Mouse (Mus musculus) stomach, postnatal 0 days (tissue): Measurements from ENCODE around the gene Gpbar1. TPM values are rescaled to one million over a fixed set of nuclear protein-coding genes. Genes with fewer than 3 reads are reported as not detected.
"Not testable (repeated sequence)": the region's sequence is repeated elsewhere in the genome, so short reads cannot be mapped to it uniquely, and the experiment has no call there.

Experiments
- ATAC-seq: fragments of 200-750 bp; cut with Nextera tagmentation; 2 replicates; pipeline ENCODE4 v1.8.0; 2017; ENCODE audit not compliant: low FRiP score, low TSS enrichment
- DNase-seq: peaks from one replicate; pipeline ENCODE4 v3.0.0-alpha.2; 2016; ENCODE audit warnings: low spot score
- H3K27ac ChIP-seq: fragments of 300-500 bp; sonication (generic); replicated peaks from 2 replicates; pipeline ENCODE4 v1.5.1; 2014; ENCODE audit warnings: mild to moderate bottlenecking, control low read depth
- H3K27me3 ChIP-seq: fragments of 300-500 bp; sonication (generic); 2 replicates; pipeline ENCODE4 v1.6.1; 2014; ENCODE audit warnings: low read length; ENCODE audit not compliant: control insufficient read depth, insufficient read depth
- H3K36me3 ChIP-seq: fragments of 300-500 bp; sonication (generic); 2 replicates; pipeline ENCODE4 v1.6.1; 2014; ENCODE audit warnings: low read length, mixed read lengths; ENCODE audit not compliant: control insufficient read depth, insufficient read depth
- H3K4me1 ChIP-seq: fragments of 300-500 bp; sonication (generic); replicated peaks from 2 replicates; pipeline ENCODE4 v1.6.1; 2014; ENCODE audit warnings: antibody characterized with exemption; ENCODE audit not compliant: control insufficient read depth, insufficient read depth
- H3K4me2 ChIP-seq: fragments of 300-500 bp; sonication (generic); replicated peaks from 2 replicates; pipeline ENCODE4 v1.6.1; 2014; ENCODE audit warnings: low read depth, mild to moderate bottlenecking, control low read depth, moderate library complexity
- H3K4me3 ChIP-seq: fragments of 300-500 bp; sonication (generic); 2 replicates; pipeline ENCODE4 v1.5.1; 2014; ENCODE audit warnings: low read depth, low read length, control low read depth
- H3K9ac ChIP-seq: fragments of 300-500 bp; sonication (generic); 2 replicates; pipeline ENCODE4 v1.6.1; 2014; ENCODE audit warnings: mild to moderate bottlenecking, low read length, control low read depth, mixed read lengths
- H3K9me3 ChIP-seq: fragments of 300-500 bp; sonication (generic); 2 replicates; pipeline ENCODE4 v1.6.1; 2016; ENCODE audit warnings: low read length; ENCODE audit not compliant: control insufficient read depth
- CTCF ChIP-seq: IDR thresholded peaks from 2 replicates; pipeline ENCODE4 v1.5.1; 2016; ENCODE audit warnings: antibody characterized with exemption, low read depth, mild to moderate bottlenecking, moderate library complexity
- EP300 ChIP-seq: optimal IDR thresholded peaks from 2 replicates; pipeline ENCODE3; 2016; ENCODE audit warnings: antibody characterized with exemption
- WGBS: fragments of 180-500 bp; shearing (Covaris S2); extraction: QIAGEN DNeasy Blood & Tissue Kit; methylation state at CpG from one replicate; pipeline ENCODE4 v1.1.7; 2014; 5-methylcytosine and 5-hydroxymethylcytosine counted together
- polyA plus RNA-seq: library from polyadenylated mRNA; unstranded; fragments of >200 nt; fragmentation: Nextera tagmentation; extraction: Ambion mirVana; gene quantifications from 2 replicates; pipeline ENCODE4 v1.2.1, GENCODE M21; 2015

Gene Gpbar1
- polyA plus RNA-seq, 1 experiment from 2014 or later: 0.63 TPM

DNA sequence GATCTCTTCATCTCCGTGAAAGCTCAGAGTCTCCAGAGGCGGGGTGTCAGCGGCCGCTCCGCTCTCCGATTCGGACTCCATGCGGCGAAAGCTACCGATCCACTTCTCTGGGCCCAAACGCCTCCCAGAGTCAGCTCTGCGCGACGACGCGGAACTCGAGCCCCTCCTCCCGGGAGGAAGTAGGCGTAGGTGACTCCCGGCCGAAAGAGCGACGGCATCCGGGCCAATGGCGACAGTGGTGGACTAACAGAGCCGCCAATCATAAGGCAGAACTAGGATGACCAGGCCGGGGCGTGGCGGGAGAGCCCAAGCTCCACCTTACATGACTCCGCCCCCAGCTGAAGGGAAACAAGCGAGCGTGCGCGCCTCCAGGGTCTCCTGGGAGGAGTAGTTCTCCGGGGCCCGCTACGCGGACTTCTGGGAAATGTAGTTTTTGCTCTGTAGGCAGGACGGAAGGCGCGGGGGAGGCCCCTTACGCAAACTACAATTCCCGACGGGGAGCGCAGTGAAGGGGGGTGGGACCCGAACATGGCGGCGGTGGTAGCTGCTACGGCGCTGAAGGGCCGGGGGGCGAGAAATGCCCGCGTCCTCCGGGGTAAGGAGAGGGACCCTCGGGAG lies 6.3 kb downstream of the Gpbar1 start, which contains the start of the genes Aamp and Pnkd:
Gene Aamp (minus strand): TSS at position 196 of the 618 bp plus-strand sequence.
Gene Pnkd (plus strand): TSS at position 388 of the 618 bp plus-strand sequence.
- Histone ChIP-seq H3K27me3 (no peaks in the 10 kb centered on the region), H3K4me2 (peak within 1 kb of the TSS; percentile 91), H3K36me3 (peaks cover 24% of the 10 kb centered on the region), H3K9ac (peak within 1 kb of the TSS; percentile 78), H3K9me3 (no peaks in the 10 kb centered on the region), H3K4me3 (peak within 1 kb of the TSS; percentile 78), H3K27ac (peak within 1 kb of the TSS; percentile 84), H3K4me1 (0 out of 2 replicates have a peak, but pooled peaks cover 5% of the 10 kb centered on the region)
- WGBS: under 1% methylated on average over 56 of the region's 56 CpGs
- DNase-seq: peak; percentile 100
- TF ChIP-seq CTCF: peak; percentile 54
- TF ChIP-seq EP300: no peak
- peak; percentile 96 for ATAC-seq

DNA sequence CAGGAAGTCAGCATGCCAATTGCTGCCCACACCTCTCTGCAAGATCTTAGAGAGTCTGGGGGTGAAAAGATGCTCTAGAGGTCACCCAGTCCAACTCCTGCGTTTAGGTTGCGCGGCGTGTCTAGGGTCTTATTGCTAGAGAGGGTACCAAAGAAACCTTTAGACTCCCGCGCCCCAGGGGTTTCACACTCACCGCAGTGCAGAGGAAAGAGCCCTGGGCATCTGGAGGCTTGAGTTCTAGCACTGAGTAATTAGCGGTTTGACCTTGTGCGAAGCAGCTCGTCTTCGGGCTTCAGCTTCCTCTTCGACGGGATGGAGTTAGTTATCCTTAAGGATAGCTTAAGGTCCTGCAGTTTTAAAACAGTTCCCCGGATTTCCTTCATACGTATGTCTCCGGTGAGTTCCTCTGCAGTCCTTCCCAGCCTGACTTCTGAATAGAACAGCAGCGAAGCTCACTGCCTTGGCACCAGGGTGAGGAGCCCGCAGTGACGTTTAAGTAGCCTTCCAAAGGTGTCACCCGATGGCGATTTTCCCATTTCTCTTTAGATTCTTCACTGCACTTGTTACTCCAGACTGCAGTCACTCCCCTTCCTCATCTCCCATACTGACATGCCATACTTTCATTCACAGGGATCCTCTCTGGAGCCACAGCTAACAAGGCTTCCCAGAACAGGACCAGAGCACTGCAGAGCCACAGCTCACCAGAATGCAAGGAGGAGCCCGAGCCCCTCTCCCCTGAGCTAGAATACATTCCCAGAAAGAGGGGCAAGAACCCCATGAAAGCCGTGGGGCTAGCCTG lies 7.1 kb downstream of the Gpbar1 start:
- DNase-seq: no peak
- no peak; the same call in 1 of the 2 replicates for ATAC-seq
- H3K36me3 ChIP-seq: peaks cover 23% of the 10 kb centered on the region

DNA sequence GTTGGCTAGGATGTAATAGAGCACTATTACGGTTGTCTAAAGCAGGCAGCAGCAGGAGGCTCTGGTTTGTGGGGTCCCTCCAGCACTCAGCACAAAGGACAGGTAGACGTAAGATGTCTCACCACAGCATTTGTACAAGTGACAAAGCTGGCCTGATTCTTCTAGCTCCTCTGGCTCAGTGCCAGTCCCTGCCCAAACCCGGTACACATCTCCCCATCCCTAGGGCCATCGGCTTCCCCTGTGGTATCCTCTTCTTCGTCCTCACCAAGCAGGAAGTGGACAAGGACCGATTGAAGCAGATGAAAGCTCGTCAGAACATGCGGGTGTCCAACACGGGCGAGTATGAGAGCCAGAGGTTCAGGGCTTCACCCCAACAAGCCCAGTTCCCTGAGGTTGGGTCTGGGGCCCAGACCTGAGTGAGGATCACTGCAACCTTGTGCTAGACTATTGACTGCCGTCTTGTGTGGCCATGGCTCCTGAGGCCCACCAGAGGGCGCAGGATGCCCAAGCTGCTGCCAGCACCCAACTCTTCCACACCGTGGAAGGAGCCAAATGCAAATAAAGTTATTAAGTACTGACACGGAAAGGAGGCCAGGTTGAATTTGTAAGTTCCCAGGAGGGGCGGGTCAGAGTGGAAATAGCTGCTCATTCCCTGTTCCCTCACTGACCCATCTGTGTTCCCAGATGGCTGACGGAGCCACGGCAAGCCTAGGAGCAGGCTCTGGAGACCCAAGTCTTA lies 8.7 kb downstream of the Gpbar1 start:
- not testable (repeated sequence) for ATAC-seq, H3K4me1 ChIP-seq, H3K9me3 ChIP-seq, H3K27me3 ChIP-seq, H3K4me2 ChIP-seq, H3K9ac ChIP-seq, H3K27ac ChIP-seq, H3K4me3 ChIP-seq
- 55% methylated on average over 15 of the region's 17 CpGs for WGBS
- peaks cover 21% of the 10 kb centered on the region for H3K36me3 ChIP-seq
- TF ChIP-seq CTCF: peak; percentile 63
- DNase-seq: peak; percentile 50

More for the DNA sequence above, 7.1 kb downstream of the Gpbar1 start:
- no peaks in the 10 kb centered on the region for H3K27me3 ChIP-seq
- H3K9me3 ChIP-seq: no peaks in the 10 kb centered on the region
- H3K4me1 ChIP-seq: 0 out of 2 replicates have a peak, but pooled peaks cover 5% of the 10 kb centered on the region
- peak overlapping the region; percentile 40; the same call in 1 of the 2 replicates for H3K27ac ChIP-seq
- WGBS: 5% methylated on average over 23 of the region's 23 CpGs
- H3K9ac ChIP-seq: peak overlapping the region; percentile 67
- TF ChIP-seq CTCF: no peak
- no peak for TF ChIP-seq EP300
- peak overlapping the region; percentile 91 for H3K4me2 ChIP-seq
- H3K4me3 ChIP-seq: peak overlapping the region; percentile 70

DNA sequence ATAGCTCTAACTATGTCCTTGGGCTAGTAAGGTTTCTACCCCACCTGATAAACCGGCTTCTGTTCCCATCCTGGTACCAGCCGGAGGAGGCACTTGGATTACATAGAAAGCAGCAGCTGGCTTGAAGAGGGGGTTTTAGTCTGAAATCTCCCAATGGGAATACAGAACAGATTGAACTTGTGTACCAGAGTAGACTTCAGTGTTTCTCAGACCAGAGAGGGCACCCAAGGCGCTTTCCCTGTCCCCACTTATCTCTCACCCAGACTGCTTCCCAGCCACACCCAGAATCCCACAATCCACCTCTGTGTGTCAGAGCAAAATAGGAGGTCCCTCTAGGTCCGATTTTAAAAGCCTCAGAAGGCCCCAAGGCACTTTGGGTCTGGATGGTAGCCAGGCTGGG lies 10.0 kb downstream of the Gpbar1 start:
- Histone ChIP-seq H3K4me3 (no peak overlapping the region), H3K9me3 (no peaks in the 10 kb centered on the region), H3K27ac (no peak overlapping the region), H3K9ac (no peak overlapping the region), H3K4me1 (0 out of 2 replicates have a peak, but pooled peaks cover 5% of the 10 kb centered on the region), H3K4me2 (no peak overlapping the region), H3K27me3 (no peaks in the 10 kb centered on the region), H3K36me3 (peaks cover 21% of the 10 kb centered on the region)
- DNase-seq (no peak), ATAC-seq (no peak)
- 63% methylated on average over 4 of the region's 4 CpGs for WGBS
- no peak for TF ChIP-seq CTCF
- TF ChIP-seq EP300: no peak

DNA sequence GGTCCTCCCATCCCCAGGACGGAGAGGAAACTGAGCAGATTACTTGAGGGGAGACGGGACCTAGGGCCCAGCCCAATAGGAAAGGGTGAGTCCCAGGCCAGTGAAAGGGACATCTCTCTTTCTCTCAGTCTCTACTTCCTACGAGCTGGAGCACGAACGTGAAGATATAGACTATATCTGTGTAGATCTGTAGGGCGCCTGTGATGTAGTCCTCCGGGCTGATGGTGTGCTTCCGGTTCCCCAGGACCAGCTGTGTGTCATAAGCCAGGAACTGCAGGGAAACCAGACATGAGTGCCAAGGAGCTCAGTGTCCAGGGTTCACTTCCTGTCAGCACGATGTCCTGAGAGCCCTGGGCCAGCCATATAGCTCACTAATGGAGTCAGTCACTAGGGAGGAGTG lies 10.9 kb downstream of the Gpbar1 start:
- Histone ChIP-seq H3K9ac (no peak overlapping the region), H3K27me3 (no peaks in the 10 kb centered on the region), H3K36me3 (peaks cover 22% of the 10 kb centered on the region), H3K27ac (peak overlapping the region; percentile 40; the same call in 1 of the 2 replicates), H3K4me2 (no peak overlapping the region), H3K4me3 (no peak overlapping the region), H3K9me3 (no peaks in the 10 kb centered on the region), H3K4me1 (peaks cover 7% of the 10 kb centered on the region; the same call in 1 of the 2 replicates)
- WGBS: 80% methylated on average over 9 of the region's 9 CpGs
- DNase-seq (no peak), ATAC-seq (no peak)
- no peak for TF ChIP-seq EP300
- no peak for TF ChIP-seq CTCF
